Mouse (Mus musculus) spleen, postnatal 4 days (tissue): ENCODE results near the gene Tmem59l.
A peak's percentile ranks its signal among the peaks of the same experiment; 100 is the strongest.

Experiments
- DNase-seq, 2 experiments: peaks; one replicate each; pipeline ENCODE4 v3.0.0; 2022; ENCODE audit warnings: low spot score in 2 of 2

Gene Tmem59l

DNA sequence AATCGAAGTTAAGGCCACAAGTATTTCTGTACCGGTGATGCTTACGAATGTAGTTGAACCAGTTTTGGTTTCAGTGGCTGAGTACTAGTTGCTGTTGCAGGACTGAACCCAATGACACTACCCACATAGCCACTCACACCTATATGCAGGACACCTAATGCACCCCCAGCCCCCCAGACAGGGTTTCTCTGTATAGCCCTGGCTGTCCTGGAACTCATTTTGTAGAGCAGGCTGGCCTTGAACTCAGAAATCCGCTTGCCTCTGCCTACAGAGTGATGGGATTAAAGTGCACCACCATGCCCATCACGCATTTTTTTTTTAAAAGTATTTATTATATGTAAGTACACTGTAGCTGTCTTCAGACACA, 19.9 kb upstream of the Tmem59l start:
- DNase-seq: no peak

- DNase-seq: peak; percentile 93 to 99
These were observed 19.3 kb upstream of the Tmem59l start, which contains the start of gene Rex1bd for GRCm38 (mm10) chr8:70506328-70507026. TSS of gene Rex1bd (minus strand) at chr8:70506752.

- DNase-seq: no peak
These were observed 18.7 kb upstream of the Tmem59l start for GRCm38 (mm10) chr8:70505698-70506327.

GRCm38 (mm10) chr8:70504851-70505250, 17.7 kb upstream of the Tmem59l start:
- DNase-seq: peak; percentile 85 to 96

- no peak for DNase-seq
These were observed 17.1 kb upstream of the Tmem59l start for GRCm38 (mm10) chr8:70504291-70504716.

DNA sequence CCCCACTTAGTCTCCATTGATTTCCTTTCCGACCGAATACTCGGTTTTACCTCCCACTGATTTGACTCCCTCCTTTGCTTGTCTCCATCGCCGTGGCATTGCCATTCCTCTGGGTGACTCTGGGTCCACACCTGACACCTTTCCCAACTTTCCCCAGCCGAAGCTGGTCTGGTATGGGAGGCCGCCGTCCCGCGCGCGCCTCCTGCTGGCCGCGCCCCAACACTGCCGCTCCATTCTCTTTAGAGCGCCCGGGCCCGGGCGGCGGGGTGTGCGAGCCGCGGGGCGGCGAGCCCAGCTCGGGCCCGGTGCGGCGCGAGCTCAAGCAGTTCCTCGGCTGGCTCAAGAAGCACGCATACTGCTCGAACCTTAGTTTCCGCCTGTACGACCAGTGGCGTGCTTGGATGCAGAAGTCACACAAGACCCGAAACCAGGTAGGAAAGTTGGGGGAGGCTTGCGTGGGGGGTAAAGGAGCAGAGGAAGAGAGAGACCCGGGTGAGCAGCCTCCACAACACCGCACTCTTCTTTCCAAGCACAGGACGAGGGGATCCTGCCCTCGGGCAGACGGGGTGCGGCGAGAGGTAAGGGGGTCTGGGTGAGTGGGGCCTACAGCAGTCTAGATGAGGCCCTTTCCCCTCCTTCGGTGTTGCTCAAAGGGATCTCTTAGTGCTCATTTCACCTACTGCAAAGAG, 16.0 kb upstream of the Tmem59l start:
- DNase-seq: peak; percentile 71 to 89

- no peak for DNase-seq
These were observed 15.4 kb upstream of the Tmem59l start for GRCm38 (mm10) chr8:70502540-70502939.

DNA sequence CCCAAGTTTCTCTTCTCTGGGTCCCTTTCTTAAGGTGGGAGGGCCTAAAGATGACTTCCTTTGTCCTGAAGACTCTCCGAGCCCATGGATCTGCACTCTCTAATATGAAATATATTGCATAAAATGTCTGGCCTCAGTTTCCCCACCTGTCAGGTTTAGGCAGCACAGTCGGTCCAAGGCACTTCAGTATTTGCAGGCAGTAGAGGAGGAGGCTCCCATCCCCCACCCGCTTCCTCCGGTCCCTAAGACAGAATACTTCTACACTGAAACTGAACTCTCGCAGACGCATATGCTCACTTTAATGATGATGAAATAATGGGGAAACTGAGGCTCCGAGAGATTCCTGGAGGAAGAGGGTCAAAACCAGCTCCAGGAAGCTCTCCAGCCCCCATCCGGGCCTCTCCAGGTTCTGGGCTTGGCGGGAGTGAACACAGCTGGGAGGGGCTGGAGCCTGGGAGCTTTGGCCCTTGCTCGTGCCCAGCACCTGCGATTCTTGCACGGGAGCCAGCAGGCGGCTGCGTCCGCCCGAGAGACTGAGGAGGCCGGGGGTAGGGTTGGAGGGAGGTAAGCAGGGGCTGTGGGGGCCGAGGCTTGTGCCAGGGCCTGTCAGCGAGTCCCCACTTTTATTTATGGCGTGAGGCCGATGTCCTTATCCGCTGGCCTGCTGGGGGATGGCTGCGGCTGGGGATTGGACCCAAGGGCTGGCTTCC, 14.8 kb upstream of the Tmem59l start:
- DNase-seq: no peak

GRCm38 (mm10) chr8:70500386-70501301, 13.5 kb upstream of the Tmem59l start:
- peak; percentile 66 to 81 for DNase-seq

GRCm38 (mm10) chr8:70495771-70496062, 8.6 kb upstream of the Tmem59l start:
- no peak for DNase-seq

DNA sequence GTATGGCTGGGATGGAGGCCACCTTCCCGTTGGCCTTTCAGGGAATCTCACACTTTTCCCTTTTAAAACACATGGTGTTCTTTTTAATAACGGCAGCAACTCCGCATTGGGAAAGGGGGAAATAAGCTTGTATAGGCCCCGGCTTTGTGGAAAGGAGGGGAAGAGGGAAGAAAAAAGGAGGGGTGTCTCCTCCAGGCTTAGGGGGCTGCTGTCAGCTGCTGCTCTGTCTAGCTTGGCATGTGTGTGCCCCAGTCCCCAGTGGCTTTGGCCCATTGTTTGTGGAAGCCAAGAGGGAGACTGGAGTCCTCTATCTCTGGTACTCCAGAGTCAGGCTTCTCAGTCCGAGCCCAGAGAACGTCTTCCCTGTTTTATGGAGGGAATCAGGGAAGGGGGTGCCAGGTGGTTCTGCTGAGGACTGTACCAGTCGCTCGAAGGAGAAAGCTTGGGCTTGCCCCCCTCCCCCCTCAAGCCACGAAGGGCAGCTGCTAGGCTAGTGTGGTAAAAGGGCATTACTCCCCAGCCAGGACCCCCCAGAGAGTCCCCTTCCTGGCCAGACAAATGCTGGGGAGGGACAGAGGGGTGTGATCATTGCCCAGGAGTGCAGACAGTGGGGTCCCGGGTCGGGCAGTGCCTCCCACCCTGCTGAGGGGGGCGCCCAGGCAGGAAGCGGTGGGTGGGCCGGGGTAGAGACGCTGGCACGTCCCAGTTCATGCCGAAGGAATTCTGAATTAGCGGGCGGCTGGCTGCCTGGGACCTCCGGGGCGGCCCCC, 8.0 kb upstream of the Tmem59l start:
- DNase-seq: no peak

DNA sequence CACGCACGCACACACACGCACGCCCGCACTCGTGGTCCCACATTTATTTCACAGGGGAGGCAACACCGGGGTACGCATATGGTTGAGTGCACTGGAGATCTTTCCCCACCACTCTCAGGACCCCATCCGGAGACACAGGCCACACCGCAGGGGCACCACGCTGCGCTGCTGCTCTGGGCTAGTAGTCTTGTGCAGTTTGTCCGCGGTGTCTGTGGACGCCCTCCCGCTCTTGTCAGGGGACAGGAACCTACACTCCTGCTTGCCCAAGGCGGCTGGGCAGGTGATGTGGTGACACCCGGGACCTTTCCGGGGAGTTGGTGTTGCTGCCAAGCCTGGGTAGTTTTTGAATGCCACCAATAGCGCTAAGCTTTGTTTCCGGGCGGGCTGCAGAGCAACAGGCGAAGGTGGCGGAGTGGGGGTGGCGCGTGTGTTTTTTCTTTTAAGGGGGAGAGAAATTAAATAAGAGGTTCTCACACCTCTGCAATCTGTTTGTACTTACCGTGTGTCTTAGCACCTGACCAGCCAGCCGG, 7.3 kb upstream of the Tmem59l start:
- no peak for DNase-seq

DNA sequence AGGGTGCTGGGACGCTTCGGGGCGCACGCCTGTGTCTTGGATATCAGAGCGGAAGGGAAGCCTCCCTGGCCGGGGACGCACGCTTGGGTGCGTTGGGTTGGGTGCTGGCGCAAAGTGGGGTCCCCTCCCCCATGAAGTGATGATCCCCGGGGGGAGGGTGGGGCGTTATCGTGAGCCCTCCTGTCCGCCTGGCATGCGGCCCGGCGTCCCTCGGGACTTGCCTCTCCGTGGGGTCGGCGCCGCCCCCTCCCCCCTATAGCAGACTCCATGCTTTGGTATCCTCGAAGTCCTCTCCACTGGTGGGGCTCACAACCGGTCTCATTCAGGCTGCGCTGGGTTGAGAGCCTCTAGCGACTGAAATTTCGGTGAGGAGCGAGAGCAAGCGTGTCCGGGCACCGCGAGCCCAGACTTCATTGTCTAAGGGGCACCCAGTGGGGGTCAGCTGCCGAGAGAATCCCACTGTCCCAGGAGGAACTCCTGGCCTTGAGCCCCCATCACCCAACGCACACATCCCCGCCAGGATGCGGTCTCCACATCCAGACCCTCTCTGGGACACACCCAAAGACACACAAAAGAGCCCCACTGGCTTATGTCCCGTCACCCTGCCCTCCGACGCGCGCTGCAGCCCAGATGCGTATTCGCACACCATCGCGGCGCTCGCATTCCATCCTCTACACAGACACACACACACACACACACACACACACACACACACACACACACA, 6.7 kb upstream of the Tmem59l start:
- DNase-seq: no peak

DNA sequence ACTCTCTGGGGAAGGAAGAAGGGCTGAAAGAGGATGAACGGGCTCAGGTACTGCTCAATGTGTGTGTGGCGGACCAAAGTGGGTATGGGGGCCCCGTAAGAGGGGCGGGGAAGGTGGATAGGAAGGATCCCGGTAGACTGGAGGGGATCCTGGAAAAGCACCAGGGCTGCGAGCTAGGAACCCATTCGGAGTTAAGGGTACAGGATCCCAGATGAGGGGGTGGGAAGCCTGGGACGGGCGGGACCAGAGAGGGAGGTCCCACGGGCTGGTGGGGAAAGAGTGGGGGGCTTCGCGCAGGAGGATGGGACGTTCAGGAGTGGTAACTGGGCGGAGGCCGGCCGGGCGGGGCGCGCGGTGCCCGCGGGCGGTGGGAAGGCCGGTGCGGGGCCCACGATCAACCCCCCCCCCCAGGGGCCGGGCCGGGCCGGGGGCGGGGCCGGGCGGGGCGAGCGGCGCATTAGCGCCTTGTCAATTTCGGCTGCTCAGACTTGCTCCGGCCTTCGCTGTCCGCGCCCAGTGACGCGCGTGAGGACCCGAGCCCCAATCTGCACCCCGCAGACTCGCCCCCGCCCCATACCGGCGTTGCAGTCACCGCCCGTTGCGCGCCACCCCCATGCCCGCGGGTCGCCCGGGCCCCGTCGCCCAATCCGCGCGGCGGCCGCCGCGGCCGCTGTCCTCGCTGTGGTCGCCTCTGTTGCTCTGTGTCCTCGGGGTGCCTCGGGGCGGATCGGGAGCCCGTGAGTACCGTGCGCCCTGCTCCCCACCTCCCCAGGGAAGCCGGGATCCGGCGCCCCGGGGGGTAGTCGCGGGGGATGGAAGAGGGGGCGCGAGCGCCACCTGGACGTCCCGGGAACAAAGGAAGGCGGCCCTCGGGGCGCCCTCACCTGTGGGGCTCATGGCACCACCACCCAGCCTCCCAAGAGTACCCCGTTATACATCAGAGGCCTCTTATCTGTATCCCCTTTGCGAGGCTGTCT, 5.8 kb upstream of the Tmem59l start, which contains the start of gene Crlf1:
Crlf1 (plus strand) TSS at position 495 of the 977 bp plus-strand sequence.
- no peak for DNase-seq

DNA sequence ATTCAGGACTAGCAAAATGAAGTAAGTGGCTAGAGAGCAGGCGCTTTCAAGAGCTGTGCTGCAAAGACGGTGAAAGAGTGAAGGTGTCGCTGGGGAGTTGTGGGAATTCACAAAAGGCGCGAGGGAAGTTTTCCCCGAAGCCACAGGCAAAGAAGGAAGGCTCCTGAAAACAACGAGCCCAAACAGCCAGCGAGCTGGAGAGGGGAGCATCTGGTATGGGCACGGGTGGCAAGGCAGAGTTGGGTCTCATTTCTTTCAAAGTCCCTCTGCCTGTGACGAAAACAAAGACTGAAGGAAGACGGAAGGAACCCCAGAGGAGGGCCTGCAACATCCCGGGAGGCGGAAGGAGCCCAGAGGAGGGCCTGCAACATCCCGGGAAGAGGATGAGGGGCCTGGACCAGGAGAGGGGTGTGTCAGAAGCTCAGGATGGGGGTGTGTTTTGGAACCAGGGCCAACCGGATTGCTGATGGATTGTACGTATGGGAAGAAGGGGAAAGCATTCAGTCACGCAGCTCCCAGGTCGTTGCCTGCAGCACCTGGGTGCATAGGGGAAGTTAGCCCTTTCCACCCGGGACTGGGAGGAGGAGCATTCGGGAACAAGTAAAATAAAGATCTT, 3.8 kb upstream of the Tmem59l start:
- DNase-seq: no peak

- DNase-seq: no peak
These were observed 3.1 kb upstream of the Tmem59l start for GRCm38 (mm10) chr8:70490061-70490879.

DNA sequence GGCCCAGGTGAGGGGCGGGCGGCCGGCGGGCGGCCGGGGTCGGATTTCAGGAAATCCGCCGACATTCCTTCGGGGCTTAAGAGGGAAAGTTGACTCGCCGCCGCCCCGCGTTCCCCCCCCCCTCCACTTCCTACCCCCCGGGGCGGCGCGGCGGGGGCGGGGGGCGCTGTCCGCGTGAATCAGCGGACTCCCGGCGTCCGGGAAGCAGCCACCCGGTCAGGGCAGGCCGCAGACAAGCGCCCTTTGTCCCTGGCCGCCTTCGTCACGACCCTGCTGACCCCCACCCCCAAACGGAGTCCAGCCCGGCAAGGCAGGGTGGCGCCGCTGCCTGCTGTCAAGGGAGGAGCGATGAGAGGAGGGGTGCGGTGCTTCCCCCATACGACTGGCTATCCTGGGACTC, 2.4 kb upstream of the Tmem59l start:
- DNase-seq: no peak
